Mouse (Mus musculus) bone marrow, adult 2 months (tissue): ENCODE results near the gene Zfp263.

Experiments used
- CTCF ChIP-seq: fragments of 200-500 bp; IDR thresholded peaks from 2 replicates; pipeline ENCODE4 v1.5.1; 2011; ENCODE audit warnings: low read length, control low read depth; ENCODE audit not compliant: control insufficient read depth, insufficient read depth
- POLR2A ChIP-seq: fragments of 200-500 bp; IDR thresholded peaks from 2 replicates; pipeline ENCODE4 v1.6.1; 2011; ENCODE audit warnings: low read depth, mild to moderate bottlenecking, control low read depth, low read length, borderline replicate concordance; ENCODE audit not compliant: control insufficient read depth

- TF ChIP-seq CTCF (no peak), POLR2A (no peak)
Observed at GRCm38 (mm10) chr16:3717980-3718379, 25.9 kb upstream of the Zfp263 start, which contains the start of gene Mefv.
